Mouse (Mus musculus) C2C12 (cell line): ENCODE measurements around the gene Chfr. TPM values are rescaled to one million over a fixed set of nuclear protein-coding genes. Genes with fewer than 3 reads are reported as not detected.
"Not testable (repeated sequence)": the region's sequence is repeated elsewhere in the genome, so short reads cannot be mapped to it uniquely, and the experiment has no call there.

ENCODE experiments used
- H3K27me3 ChIP-seq: one replicate; pipeline ENCODE4 v1.6.1; 2011; ENCODE audit not compliant: control insufficient read depth, insufficient read depth, insufficient read length
- H3K36me3 ChIP-seq: one replicate; pipeline ENCODE4 v1.6.1; 2011; ENCODE audit not compliant: control insufficient read depth, insufficient read depth
- H3K4me3 ChIP-seq: one replicate; pipeline ENCODE4 v1.5.1; 2011; ENCODE audit warnings: mild to moderate bottlenecking, control low read depth; ENCODE audit not compliant: poor library complexity, insufficient read depth, severe bottlenecking
- H3K79me2 ChIP-seq: one replicate; pipeline ENCODE4 v1.6.1; 2011; ENCODE audit not compliant: control insufficient read depth, insufficient read depth
- H3K79me3 ChIP-seq: one replicate; pipeline ENCODE4 v1.6.1; 2011; ENCODE audit warnings: low read depth, control low read depth
- H3ac ChIP-seq: one replicate; pipeline ENCODE3; 2011; ENCODE audit warnings: low read depth; ENCODE audit not compliant: control insufficient read depth, insufficient read length
- CEBPB ChIP-seq: IDR thresholded peaks from one replicate; pipeline ENCODE4 v1.6.1; 2011; ENCODE audit warnings: low read depth, mild to moderate bottlenecking, control low read depth, moderate library complexity
- CTCF ChIP-seq: IDR thresholded peaks from one replicate; pipeline ENCODE4 v1.5.1; 2011; ENCODE audit not compliant: control insufficient read depth, insufficient read depth, insufficient read length
- FOSL1 ChIP-seq: IDR thresholded peaks from one replicate; pipeline ENCODE4 v1.8.0; 2011; ENCODE audit warnings: mild to moderate bottlenecking, low read length; ENCODE audit not compliant: poor library complexity, insufficient read depth, severe bottlenecking
- MAX ChIP-seq: IDR thresholded peaks from one replicate; pipeline ENCODE4 v1.6.1; 2011; ENCODE audit warnings: mild to moderate bottlenecking, control low read depth
- MYOD1 ChIP-seq: IDR thresholded peaks from one replicate; pipeline ENCODE4 v1.6.1; 2011; ENCODE audit warnings: low read depth; ENCODE audit not compliant: control insufficient read depth, insufficient read length
- MYOG ChIP-seq: IDR thresholded peaks from one replicate; pipeline ENCODE4 v1.6.1; 2011; ENCODE audit not compliant: control insufficient read depth, insufficient read length; ENCODE audit errors: extremely low read depth
- USF1 ChIP-seq: IDR thresholded peaks from one replicate; pipeline ENCODE4 v1.6.1; 2011; ENCODE audit warnings: low read depth, mild to moderate bottlenecking, control low read depth, moderate library complexity
- polyA plus RNA-seq: library from polyadenylated mRNA; unstranded; fragments of >200 nt; fragmentation: generic; extraction: Trizol; gene quantifications from one replicate; pipeline ENCODE4 v1.2.1, GENCODE M21; 2012; ENCODE audit warnings: missing spikeins

Gene Chfr
- polyA plus RNA-seq, 1 experiment: 14.4 TPM

GRCm38 (mm10) chr5:110107581-110108304 lies 27.9 kb upstream of the Chfr start, which contains the start of gene Gtpbp6:
Gtpbp6 (minus strand) TSS chr5:110108197.
- Histone ChIP-seq H3K79me3 (peaks cover 19% of the 10 kb centered on the region), H3K36me3 (peaks cover 36% of the 10 kb centered on the region), H3K79me2 (peaks cover 32% of the 10 kb centered on the region), H3K27me3 (no peaks in the 10 kb centered on the region), H3K4me3 (peak within 1 kb of the TSS; percentile 76), H3ac (peak within 1 kb of the TSS; percentile 65)
- peak; percentile 39 for TF ChIP-seq MAX
- TF ChIP-seq MYOD1: no peak
- no peak for TF ChIP-seq CEBPB

GRCm38 (mm10) chr5:110108305-110108628 lies 27.4 kb upstream of the Chfr start:
- Histone ChIP-seq H3ac (no peak overlapping the region), H3K4me3 (peak overlapping the region; percentile 76), H3K36me3 (peaks cover 31% of the 10 kb centered on the region), H3K79me3 (peaks cover 19% of the 10 kb centered on the region), H3K79me2 (peaks cover 32% of the 10 kb centered on the region), H3K27me3 (no peaks in the 10 kb centered on the region)
- no peak for TF ChIP-seq CEBPB
- TF ChIP-seq CTCF: no peak
- TF ChIP-seq MAX: no peak
- TF ChIP-seq MYOD1: no peak
- TF ChIP-seq USF1: no peak
- no peak for TF ChIP-seq FOSL1
- TF ChIP-seq MYOG: no peak

GRCm38 (mm10) chr5:110109991-110110441 lies 25.6 kb upstream of the Chfr start, which contains the start of gene Zfp605:
Zfp605 (plus strand) TSS chr5:110110092.
- TF ChIP-seq MAX: no peak
- peak; percentile 52 for TF ChIP-seq MYOD1
- no peak for TF ChIP-seq CEBPB
- no peak for TF ChIP-seq CTCF
- no peak for TF ChIP-seq FOSL1
- no peak for TF ChIP-seq MYOG
- no peak for TF ChIP-seq USF1
- Histone ChIP-seq H3K4me3 (peak within 1 kb of the TSS; percentile 34), H3K79me3 (peaks cover 19% of the 10 kb centered on the region), H3K36me3 (peaks cover 16% of the 10 kb centered on the region), H3K27me3 (no peaks in the 10 kb centered on the region), H3ac (peak within 1 kb of the TSS; percentile 43), H3K79me2 (peaks cover 24% of the 10 kb centered on the region)

- H3ac ChIP-seq, H3K79me3 ChIP-seq, H3K79me2 ChIP-seq, H3K4me3 ChIP-seq, H3K36me3 ChIP-seq, H3K27me3 ChIP-seq: not testable (repeated sequence)
Measured at GRCm38 (mm10) chr5:110122380-110122779, 13.3 kb upstream of the Chfr start.

- no peak for TF ChIP-seq CTCF
- TF ChIP-seq MAX: no peak
- no peak for TF ChIP-seq MYOD1
- no peak for TF ChIP-seq FOSL1
- TF ChIP-seq USF1: no peak
- TF ChIP-seq MYOG: no peak
- no peak for TF ChIP-seq CEBPB
- Histone ChIP-seq H3K27me3 (no peaks in the 10 kb centered on the region), H3ac (peak overlapping the region; percentile 71), H3K36me3 (no peaks in the 10 kb centered on the region), H3K79me2 (peaks cover 28% of the 10 kb centered on the region), H3K4me3 (peak overlapping the region; percentile 66), H3K79me3 (peaks cover 11% of the 10 kb centered on the region)
Measured at GRCm38 (mm10) chr5:110136087-110136464, 434 bp downstream of the Chfr start.

- H3K79me2 ChIP-seq: peaks cover 28% of the 10 kb centered on the region
- peaks cover 5% of the 10 kb centered on the region for H3K36me3 ChIP-seq
- H3K4me3 ChIP-seq: no peak overlapping the region
- no peak for TF ChIP-seq MYOD1
- no peak for TF ChIP-seq MYOG
- no peak for TF ChIP-seq USF1
- no peak for TF ChIP-seq CTCF
- no peak for TF ChIP-seq MAX
- no peak for TF ChIP-seq FOSL1
- no peak for TF ChIP-seq CEBPB
- no peaks in the 10 kb centered on the region for H3K27me3 ChIP-seq
- H3K79me3 ChIP-seq: peaks cover 11% of the 10 kb centered on the region
- no peak overlapping the region for H3ac ChIP-seq
Measured at GRCm38 (mm10) chr5:110137816-110138215, 2.2 kb downstream of the Chfr start.

GRCm38 (mm10) chr5:110139325-110139724 lies 3.7 kb downstream of the Chfr start:
- Histone ChIP-seq H3ac (no peak overlapping the region), H3K27me3 (no peaks in the 10 kb centered on the region), H3K79me3 (peaks cover 11% of the 10 kb centered on the region), H3K4me3 (no peak overlapping the region), H3K36me3 (peaks cover 7% of the 10 kb centered on the region), H3K79me2 (peaks cover 28% of the 10 kb centered on the region)
- TF ChIP-seq MYOD1 (no peak), MYOG (no peak), MAX (no peak), USF1 (no peak), CEBPB (no peak), FOSL1 (no peak), CTCF (no peak)
